Mouse (Mus musculus) cerebellum, postnatal 4 days (tissue): ENCODE measurements at regions not wholly inside any gene's neighbourhood (a gene's known extent, or its start where the extent isn't known, plus 50 kb on each side); places are given as distances from the start of the nearest gene placed in this dataset.

Experiments used
- DNase-seq, 2 experiments: peaks; one replicate each; pipeline ENCODE4 v3.0.0; 2022; ENCODE audit warnings: low spot score in 2 of 2, mixed read lengths in 1 of 2

GRCm38 (mm10) chr14:9338220-9338619, 672.2 kb upstream of the 4930452B06Rik start:
- no peak for DNase-seq

GRCm38 (mm10) chr14:9337107-9337506, 671.1 kb upstream of the 4930452B06Rik start:
- no peak for DNase-seq

GRCm38 (mm10) chr14:9331593-9331992, 665.6 kb upstream of the 4930452B06Rik start:
- no peak for DNase-seq

GRCm38 (mm10) chr14:9330767-9331166, 664.7 kb upstream of the 4930452B06Rik start:
- no peak for DNase-seq

- DNase-seq: no peak
These were observed 663.9 kb upstream of the 4930452B06Rik start for GRCm38 (mm10) chr14:9329839-9330485.

- no peak for DNase-seq
These were observed 661.3 kb upstream of the 4930452B06Rik start for GRCm38 (mm10) chr14:9327344-9327743.

- no peak for DNase-seq
These were observed 653.8 kb upstream of the 4930452B06Rik start for GRCm38 (mm10) chr14:9319842-9320241.

- no peak for DNase-seq
These were observed 652.9 kb upstream of the 4930452B06Rik start for GRCm38 (mm10) chr14:9318796-9319465.

- no peak for DNase-seq
These were observed 649.2 kb upstream of the 4930452B06Rik start for GRCm38 (mm10) chr14:9315224-9315623.

- DNase-seq: no peak
These were observed 630.1 kb upstream of the 4930452B06Rik start for GRCm38 (mm10) chr14:9296145-9296544.

GRCm38 (mm10) chr14:9294555-9294954, 628.5 kb upstream of the 4930452B06Rik start:
- no peak for DNase-seq

- DNase-seq: no peak
These were observed 622.1 kb upstream of the 4930452B06Rik start for GRCm38 (mm10) chr14:9288103-9288502.

GRCm38 (mm10) chr14:9285606-9286002, 619.6 kb upstream of the 4930452B06Rik start:
- no peak for DNase-seq

GRCm38 (mm10) chr14:9284976-9285605, 619.1 kb upstream of the 4930452B06Rik start:
- no peak for DNase-seq

- DNase-seq: no peak
These were observed 601.4 kb upstream of the 4930452B06Rik start for GRCm38 (mm10) chr14:9267282-9268091.

- DNase-seq: no peak
These were observed 586.0 kb upstream of the 4930452B06Rik start for GRCm38 (mm10) chr14:9252017-9252416.

- DNase-seq: no peak
These were observed 579.2 kb upstream of the 4930452B06Rik start for GRCm38 (mm10) chr14:9245266-9245665.

- DNase-seq: no peak
These were observed 577.3 kb upstream of the 4930452B06Rik start for GRCm38 (mm10) chr14:9243336-9243735.

- no peak for DNase-seq
These were observed 576.1 kb upstream of the 4930452B06Rik start for GRCm38 (mm10) chr14:9242118-9242517.

- peak in 1 of 2 experiments; percentile 6 for DNase-seq
These were observed 561.6 kb upstream of the 4930452B06Rik start for GRCm38 (mm10) chr14:9227670-9228069.

- DNase-seq: no peak
These were observed 534.2 kb upstream of the 4930452B06Rik start for GRCm38 (mm10) chr14:9200246-9200645.
